Mouse (Mus musculus): ENCODE measurements at regions not wholly inside any gene's neighbourhood (a gene's known extent, or its start where the extent isn't known, plus 50 kb on each side); places are given as distances from the start of the nearest gene placed in this dataset.

- no peak for DNase-seq (ENCODE audit: low read depth)
These were observed 97.8 kb upstream of the Tcf21 start for GRCm38 (mm10) chr10:22917797-22918196.

DNA sequence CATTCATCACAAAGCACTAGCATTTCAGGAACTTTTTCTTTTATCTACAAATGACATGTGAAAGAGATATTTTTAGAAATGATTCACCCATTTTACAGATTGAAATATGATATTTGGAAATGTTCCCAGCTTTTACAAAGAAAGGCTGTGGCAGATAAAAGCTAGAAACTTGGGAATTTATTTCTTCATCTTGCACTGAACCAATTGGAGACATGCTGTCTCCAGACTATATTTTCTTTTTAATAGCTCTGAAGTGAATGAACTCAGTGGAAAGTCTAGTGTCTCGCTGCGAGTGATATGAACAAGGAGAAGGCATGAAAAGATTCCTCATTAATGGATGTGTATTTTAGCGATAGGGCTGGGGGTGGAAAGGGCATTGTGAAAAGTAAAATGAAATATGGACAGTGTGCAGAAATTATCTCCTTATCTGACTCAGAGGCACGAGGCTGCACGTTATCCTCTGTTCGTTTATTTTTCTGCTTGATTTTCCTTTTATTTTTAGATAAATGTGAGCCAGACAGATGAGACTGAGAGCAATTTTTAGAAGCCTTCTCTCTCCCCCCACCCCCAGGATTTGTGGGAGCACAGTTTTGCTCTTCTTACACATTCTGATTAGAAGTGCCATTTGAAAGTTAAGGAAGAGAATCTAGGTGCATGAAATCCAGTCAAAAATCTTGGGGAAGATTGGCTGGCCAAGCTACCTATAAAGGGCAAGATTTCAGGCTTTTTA lies 96.0 kb upstream of the Tcf21 start:
- DNase-seq (ENCODE audit: low read depth): no peak

GRCm38 (mm10) chr10:22913112-22913511 lies 93.1 kb upstream of the Tcf21 start:
- no peak for DNase-seq (ENCODE audit: low read depth)

DNA sequence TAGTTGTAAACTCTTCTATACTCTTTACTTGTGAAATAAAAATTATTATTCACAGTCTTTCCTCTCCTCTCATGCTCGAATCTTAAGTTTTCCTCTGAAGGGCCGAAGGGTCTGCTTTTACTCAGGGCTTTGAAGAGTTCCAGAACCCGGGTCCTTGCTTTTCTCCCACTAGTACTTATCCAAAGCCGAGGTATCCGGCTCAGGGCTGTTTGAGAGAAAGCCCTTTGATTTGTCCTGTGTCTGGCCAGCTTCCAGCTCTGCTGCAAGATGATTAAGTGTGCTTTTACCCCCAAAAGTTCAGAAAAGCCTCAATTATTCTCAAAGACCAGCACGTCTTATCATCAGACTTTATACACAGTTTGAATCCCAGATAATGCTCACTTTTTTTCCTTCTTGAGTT lies 88.7 kb upstream of the Tcf21 start:
- DNase-seq (ENCODE audit: low read depth): no peak

GRCm38 (mm10) chr10:22905281-22905680 lies 85.3 kb upstream of the Tcf21 start:
- DNase-seq (ENCODE audit: low read depth): no peak

- DNase-seq (ENCODE audit: low read depth): no peak
These were observed 73.5 kb upstream of the Tcf21 start for GRCm38 (mm10) chr10:22893442-22893985.

- no peak for DNase-seq (ENCODE audit: low read depth)
These were observed 67.5 kb upstream of the Tcf21 start for GRCm38 (mm10) chr10:22887451-22887850.

DNA sequence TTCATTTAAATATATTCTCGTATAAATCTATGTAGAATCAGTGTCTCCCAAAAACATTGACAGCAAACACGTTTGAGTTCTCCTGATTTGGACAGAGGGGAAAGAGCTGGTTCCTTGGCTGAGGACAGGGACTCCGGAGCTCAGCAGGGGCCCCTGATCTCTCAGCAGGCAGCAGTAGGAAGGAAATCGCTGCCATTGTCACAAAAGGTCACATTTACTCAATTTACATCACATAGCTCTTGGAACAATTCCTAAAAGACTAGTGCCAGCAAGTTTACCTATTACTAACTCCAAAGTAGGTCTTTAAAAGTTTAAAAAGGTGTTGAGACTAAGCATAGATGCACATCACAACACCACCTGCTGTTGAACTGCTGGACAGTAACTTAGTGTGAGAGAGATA lies 59.7 kb upstream of the Tcf21 start:
- DNase-seq (ENCODE audit: low read depth): no peak

GRCm38 (mm10) chr10:22877536-22878130 lies 57.7 kb upstream of the Tcf21 start:
- no peak for DNase-seq (ENCODE audit: low read depth)

GRCm38 (mm10) chr10:22877028-22877427 lies 57.1 kb upstream of the Tcf21 start:
- no peak for DNase-seq (ENCODE audit: low read depth)

- no peak for DNase-seq (ENCODE audit: low read depth)
These were observed 55.7 kb upstream of the Tcf21 start for GRCm38 (mm10) chr10:22875675-22876074.

DNA sequence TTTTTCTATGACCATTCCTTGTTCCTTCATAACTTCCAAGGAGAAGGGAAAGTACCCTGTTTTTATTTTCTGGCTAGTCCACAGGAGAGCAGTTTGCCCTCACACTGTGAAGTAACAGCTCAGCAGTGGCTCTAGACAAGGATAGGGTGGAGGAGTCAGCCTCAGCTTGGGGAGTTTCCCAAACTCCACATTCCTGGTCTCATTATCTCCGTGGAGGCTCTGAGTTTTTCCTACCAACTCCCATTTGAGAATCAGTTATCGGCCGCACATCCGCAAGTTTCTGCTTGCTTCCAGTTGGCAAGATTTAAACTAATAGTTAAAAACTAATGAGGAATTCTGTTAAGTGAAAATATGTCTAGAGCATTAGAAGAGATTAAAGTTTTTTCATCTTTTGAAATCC lies 55.2 kb upstream of the Tcf21 start:
- DNase-seq (ENCODE audit: low read depth): no peak
